Mouse (Mus musculus) right cerebral cortex, adult 18-20 months (tissue): Measurements from ENCODE around the gene Akap7.
"Not testable (repeated sequence)": the region's sequence is repeated elsewhere in the genome, so short reads cannot be mapped to it uniquely, and the experiment has no call there.

Source experiments
- DNase-seq: peaks from one replicate; pipeline ENCODE4 v3.0.0; 2022; ENCODE audit warnings: mixed read lengths

Gene Akap7

DNA sequence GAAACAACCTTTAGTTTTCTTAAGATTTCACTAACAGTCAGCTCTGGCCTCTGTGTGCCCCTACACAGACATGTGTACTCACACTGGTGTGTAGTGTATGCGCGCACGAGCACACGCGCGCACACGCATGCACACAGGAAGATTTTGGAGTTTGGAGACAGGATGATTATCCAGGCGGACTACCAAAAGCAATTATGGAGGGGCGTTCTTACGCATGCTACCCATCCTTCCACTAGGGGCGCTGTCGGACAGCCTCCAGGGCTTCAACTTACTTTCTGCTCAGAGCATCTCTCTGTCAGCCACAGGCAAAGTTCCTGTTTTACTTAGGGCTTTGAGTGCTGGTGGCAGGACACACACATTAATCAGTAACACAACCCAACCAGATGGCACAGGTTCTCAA lies 57.6 kb downstream of the Akap7 start:
- peak; percentile 43 for DNase-seq

DNA sequence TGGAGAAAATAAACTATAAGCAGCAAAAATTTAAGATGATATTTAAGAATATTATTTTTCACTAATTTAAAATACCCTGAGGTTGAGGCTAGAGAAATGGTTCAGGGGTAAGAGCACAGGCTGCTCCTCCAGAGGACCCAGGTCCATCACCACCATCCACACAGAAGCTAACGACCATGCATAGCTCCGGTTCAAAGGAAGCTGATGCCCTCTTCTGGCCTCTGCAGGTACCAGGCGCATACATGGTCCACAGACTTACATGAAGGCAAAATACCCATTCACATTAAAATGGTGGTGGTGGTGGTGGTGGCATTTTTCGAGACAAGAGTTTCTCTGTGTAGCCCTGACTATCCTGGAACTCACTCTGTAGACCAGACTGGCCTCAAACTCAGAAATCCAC lies 61.5 kb downstream of the Akap7 start:
- no peak for DNase-seq

DNA sequence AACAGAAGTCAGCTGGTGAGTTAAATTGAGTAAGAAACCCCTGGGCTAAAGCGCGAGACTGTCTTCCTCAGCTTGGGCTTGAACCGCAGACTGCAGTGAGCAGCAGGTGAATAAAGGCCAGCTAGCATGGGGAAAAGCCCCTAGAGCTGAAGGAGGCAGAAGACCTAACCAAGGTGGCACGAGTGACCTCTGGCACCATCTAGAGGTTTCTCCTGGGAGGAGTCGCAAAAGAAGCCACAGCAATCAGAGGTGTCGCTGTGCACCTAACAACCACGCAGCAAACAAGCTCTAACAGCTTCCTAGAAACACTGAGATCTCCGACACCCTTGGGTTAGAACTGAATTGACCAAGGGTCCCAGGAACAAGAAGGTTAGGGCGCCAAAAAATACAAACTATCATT lies 68.5 kb downstream of the Akap7 start:
- peak; percentile 35 for DNase-seq

DNA sequence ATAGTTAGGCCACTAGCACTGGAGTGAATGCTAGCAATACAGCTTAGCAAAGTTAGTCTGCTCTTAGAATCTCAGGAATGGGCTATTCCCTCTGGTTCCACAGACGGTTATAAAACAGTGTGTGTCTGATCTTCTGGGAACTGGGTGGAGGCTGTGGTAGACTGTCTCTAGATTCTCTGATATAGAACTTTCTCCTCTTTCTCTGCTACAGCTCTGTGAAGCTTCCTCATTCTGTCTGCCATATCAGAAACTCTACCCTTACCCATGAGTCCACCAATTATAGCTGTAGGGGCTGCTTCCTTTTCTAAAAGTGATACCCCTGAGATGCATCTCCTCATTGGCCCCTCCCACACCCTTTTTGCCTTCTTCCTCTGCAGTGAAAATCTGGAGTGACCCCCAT lies 73.6 kb downstream of the Akap7 start:
- DNase-seq: no peak

DNA sequence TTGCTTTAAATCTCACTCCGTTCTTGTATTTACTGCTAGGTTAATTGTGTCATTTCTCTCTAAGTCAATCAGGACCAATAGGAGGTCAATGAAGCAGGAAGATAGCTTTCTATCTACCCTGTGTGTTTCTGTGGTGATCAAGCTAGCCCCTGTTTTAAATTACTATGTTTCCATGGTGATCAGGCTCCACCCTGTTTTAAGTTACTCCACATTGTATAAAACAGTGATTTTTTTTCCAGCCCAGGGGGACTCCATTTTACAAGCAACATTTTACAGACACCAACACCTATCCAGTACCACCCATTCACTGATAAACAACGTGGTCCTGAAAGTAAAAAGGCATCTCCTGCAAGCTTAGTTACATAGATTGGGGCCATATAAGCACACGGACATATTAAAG lies 75.0 kb downstream of the Akap7 start:
- DNase-seq: no peak

DNA sequence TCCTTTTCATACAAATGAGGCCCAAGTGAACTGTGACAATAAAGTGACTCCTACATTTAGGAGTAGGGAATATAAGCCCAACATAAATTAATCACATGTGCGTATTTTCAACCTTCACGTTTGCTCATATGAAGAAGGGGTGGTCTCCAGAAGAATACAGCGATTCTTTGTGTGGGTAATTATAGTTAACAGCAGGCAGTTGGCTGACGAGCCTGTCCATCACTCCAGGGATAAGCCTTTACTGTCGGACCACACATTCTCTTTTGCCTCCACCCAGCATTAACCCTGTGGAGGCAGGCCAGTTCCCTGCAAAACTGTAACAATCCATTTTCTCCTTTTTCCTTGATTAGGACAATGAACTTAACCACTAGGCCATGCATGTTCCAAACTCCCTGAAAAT lies 76.3 kb downstream of the Akap7 start:
- DNase-seq: no peak

DNA sequence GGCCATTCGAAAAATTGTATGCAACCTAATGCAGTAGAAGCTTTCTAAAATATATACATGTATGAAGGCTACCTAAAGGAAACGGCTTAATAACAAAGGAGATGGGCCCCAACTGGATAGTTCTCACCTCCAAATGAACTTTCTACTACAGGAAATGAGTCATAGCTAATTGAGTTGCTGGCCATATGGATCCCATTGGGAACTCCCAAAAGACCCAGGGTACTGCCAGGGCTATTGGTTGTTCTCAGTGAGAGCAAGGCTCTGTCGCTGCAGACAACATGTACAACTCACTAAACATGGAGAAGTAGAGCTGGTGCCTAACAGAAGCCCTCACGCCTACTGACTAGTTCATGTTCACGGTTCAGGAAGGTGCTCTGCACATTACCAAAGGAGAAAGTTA lies 83.3 kb downstream of the Akap7 start:
- DNase-seq: no peak

DNA sequence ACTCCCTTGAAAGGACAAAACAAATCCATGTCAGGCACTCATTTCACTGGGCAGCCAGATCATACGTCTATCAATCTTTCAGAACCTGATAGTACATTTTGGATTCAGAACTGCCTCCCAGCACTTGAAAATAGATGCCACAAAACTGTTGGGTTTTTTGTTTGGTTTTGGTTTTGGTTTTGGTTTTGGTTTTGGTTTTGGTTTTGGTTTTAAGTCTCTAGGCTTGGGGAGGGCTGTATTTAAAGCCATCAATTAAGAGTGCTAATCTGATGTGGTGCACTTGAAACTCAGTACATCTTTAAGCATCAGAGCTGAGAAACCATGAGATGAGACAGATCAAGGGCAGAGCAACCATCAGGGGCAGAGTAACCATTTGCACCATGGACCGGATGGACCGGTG lies 86.9 kb downstream of the Akap7 start:
- no peak for DNase-seq

DNA sequence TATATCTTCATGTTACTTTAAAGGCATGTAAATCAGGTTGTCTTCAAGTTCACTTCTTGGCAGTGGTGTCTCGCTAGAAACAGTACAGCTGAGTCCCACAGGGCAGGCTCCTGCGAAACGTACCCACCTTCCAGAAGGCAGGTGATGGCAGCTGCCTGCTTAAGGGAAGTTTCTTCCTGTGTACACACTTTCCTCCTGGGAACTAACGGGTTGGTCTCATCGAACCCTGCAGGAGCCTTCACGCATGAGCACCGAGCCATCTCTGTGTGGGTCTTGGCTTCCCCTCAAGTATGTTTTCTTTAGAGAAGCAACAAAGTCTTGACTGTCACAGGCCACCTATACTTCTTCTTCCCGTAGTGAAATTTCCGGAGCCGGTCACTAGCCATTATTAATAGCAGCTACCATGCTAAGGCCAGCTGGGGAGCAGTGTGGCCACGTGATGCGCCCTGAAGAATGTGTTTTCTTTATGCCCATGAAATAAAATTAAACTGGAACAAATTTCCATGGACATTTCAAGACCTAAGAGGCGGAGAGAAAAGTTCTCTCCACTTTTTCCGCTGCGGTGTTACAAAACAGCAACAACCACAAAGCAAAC lies 87.7 kb downstream of the Akap7 start:
- DNase-seq: no peak

DNA sequence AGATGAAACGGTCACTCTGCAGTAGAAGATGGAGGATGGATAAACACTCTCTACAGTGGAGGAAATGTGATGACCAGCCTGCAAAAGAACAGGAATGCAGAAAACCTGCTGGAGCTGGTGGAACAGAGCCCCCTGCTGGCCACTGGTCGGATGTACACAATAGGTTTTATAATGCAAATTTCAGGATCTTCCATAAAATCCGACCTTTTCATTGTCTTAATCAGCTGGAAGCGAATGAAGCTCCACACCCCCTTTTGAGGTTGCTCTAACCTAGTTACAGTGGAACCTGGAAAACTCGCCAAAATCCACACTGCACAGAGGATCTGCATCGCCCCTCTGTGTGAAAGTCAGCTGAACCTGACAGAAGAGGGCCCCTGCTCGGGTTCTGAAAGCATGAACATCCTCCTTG lies 88.4 kb downstream of the Akap7 start:
- peak; percentile 76 for DNase-seq

DNA sequence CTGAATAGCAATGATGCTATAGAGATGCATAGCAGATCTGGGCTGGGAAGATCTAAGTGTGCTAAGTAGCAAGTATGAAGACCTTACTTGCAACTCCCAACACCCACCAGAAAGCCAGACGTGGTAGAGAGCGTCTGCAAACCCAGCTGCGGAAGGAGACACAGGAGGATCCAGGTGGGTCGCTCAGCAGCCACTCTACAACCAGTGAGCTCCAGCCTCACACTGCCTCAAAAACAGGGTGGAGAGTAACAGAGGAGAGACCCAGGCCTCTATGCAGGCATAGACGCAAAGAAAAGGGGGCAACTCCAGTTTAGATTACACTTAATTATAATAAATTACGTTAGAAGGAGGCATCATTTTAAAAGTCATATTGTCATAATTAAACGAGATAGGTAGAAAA lies 88.9 kb downstream of the Akap7 start:
- no peak for DNase-seq

DNA sequence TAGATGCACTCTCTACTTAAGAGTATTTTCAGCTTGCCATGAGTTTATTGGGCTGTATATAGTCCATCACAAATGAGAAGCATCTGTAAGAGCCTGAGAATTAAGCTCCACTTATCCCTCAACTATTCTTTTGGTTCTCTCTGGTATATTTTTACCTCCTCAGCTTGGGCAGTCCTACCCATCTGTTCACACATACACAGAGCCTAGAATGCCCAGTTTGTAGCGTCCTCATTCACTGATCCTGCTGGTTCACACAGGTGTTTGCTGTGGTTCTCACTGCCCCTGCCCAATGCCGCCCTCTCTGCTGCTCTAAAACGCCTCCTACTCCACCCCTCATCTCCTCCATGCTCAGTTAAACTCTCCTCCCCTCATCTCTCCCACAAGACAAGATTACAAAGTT lies 91.7 kb downstream of the Akap7 start:
- DNase-seq: no peak

DNA sequence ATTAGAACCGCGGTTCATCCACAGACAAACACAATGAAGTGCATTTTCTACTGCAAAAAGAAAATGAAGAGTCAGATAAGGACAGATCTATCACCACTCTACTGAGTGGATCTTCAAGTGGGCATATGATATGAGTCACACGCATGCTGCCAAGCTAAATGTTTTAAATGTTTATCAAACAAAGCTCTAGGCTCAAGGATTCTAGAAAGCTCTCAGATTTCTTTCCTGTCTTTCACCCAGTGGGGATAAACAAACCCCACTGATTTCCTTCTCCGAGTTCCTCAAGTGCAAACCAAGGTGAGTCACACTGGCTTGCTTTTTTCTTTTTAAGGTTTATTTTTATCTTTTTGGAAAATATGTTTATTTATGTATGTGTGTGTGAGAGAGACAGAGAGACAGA lies 94.0 kb downstream of the Akap7 start:
- DNase-seq: no peak

DNA sequence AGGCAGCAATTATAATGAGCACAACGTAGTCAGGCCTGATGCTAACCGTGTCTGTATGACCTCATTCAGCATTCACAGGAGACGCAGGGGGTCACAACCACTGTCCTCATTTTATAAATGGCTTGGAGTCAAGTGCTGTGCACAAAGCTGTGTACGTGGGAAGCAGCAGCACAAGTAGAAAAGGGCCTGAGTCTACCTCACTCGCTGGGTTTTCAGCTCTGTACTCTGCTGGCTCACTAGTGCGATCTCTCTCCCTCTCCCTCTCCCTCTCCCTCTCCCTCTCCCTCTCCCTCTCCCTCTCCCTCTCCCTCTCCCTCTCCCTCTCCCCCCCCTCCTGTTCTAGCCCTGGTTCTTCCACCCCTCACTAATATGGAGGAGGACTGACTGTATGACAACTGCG lies 99.1 kb downstream of the Akap7 start:
- DNase-seq: no peak

DNA sequence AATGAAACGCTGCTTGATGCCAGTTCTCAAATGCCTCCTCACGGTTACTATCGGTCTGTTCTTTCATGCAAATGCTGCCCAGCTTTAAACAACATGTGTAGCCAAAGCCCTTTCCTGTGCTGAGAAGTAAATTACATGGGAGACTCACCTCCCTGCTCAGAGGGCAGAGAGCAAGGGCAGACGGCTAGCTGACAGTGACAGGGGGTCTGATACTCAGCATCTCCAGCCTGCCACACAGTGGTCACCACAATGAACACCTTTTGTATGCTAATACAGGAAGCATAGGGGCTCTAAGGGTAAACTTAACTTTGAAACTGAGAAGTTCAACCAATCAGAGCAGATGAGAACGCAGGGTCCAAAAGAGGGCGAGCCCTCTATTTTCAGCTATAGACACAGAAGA lies 99.8 kb downstream of the Akap7 start:
- DNase-seq: no peak

DNA sequence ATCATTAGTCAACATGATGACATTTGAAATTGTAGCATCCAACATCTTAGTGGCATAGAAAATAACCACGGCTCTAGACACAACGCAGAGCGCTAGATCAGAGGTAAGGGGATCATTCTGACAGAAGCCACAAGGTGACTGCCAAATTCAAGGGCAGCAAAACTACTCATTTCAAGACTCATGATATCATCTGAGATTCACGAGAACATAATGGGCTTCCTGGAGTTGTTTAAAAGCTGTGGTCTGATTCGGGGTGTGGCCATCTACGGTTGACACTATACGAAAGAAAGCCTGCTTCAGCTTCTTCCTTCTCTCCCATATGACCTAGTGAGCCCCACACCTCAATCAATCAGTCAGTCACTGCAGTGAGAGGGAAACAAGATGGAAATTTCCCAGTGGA lies 107.0 kb downstream of the Akap7 start:
- no peak for DNase-seq

DNA sequence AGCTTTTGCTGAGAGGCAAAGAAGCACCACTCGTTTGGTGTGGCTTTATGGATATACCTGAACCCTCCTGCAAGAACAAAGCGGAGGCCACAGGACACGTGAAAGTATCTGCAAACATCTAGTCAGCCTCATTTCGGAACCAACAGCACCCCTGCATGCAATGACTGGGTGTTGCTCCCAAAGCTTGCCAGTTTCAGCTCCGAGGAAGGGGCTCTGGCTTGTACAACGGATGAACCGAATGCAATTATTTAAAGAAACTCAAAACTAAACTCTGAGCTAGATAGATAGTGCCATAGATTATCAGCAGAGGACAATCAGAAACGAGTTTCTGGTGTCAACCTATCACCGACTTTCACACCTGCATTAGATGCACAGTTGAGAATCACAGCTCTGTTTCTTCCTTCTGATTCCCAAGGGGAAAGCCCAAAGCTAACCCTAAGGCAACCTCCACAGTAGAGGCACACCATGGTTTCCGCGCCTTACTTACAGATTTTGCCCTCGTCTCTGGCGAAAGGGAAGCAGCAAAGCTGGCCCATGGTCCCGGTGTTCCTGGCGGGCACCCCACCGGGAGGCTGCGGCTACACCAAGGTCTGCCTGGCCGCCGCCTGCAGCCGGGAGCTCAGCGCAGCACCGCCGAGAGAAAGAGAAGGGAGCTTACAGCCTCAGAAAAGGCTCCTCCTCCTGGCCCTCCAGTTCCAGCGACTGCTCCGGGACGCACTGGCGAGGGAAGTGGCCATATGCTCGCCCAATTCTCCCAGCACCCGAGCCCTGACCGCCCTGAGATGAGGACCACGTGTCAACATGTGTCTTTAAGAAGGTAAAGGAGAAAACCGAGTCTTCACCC lies 107.9 kb downstream of the Akap7 start:
- peak; percentile 73 for DNase-seq

DNA sequence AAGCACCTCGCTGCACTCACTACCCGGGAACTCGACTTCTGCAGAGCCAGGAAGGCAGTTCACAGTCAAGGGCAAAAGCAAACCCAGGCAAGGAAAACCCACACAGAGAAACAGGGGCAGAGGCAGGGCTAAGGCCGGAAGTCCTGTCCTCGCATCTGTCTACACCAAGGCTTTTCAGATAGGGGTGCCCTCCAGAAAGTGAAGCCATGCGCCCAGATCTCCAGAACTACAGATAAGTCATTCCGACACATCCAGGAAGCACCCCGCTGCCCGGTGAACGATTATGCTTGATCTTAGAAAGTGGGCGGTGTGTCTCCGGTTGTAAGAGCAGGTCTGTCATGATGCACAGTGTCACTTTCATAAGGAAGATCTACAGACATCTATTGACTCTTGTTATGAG lies 109.1 kb downstream of the Akap7 start:
- DNase-seq: no peak

DNA sequence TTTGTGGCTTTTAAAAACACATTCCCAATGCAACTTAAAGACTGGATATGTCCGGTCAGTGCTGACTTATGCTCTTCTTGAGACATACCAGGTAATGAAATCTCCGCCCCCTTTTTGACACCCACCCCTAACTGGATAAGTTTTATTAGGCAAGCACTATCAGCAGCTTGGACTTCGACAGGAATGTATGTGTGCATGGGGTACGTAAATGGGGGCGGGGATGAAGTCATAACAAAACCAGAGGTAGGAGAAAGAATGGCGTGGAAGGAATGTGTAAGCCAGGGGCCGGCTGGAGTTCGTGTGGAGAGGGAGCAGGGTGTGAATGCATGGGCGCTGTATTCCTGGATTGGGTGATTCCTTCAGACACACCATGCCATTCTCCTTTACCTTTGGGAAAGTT lies 109.6 kb downstream of the Akap7 start:
- no peak for DNase-seq

DNA sequence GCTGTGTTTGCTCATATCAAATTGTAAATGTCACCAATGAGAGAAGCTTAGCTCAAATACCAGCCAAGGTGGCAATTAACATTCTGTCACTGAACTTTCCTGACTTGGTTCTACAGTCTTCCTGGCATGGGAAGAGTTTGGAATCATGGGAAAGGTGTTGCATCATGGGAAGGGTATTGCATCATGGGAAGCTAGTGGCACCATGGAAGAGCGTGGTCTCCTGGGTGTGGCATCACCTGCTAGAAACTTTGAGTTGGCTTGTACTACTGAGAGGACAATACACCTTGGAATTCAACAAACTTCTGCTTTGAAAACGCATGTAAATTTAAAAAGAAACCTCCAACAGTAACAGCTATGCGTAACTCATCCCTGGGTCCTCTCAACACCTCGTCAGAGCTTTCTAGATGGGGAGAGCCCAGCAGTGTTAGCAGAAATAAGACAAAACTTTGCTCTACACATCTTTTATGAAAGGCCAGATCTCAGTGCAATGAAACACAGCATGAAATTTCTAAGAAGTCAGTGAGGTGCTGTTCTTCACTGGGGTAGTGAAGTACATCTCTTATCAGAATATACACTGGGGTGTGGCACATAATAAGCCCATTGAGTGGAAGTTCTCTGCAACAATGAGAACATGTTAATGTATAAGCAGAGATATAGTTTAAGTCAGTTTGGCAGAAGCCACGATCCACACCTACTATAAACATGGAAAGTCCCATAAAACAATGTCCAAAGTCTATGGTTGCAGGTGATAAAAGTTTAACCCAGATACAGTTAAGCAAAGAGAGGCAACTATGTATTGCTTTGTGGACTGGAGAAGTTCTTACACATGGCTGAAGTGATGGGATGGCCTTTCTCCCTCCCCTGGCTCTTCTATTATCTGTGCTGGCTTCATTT lies 115.2 kb downstream of the Akap7 start:
- no peak for DNase-seq

DNA sequence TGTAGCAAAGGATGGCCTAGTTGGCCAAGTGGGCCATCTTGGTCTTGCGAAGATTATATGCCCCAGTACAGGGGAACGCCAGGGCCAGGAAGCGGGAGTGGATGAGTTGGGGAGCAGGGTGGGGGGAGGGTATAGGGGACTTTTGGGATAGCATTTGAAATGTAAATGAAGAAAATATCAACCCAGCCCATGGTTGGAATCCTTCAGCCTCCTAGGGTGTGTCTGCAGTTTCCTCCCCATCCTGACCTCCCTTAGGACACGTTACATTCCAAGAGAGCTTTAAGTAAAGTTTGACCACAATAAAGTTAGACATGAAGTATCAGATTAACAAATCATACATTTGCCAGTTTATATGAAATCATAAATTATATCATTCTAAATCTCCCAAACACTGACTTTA lies 116.5 kb downstream of the Akap7 start:
- no peak for DNase-seq

DNA sequence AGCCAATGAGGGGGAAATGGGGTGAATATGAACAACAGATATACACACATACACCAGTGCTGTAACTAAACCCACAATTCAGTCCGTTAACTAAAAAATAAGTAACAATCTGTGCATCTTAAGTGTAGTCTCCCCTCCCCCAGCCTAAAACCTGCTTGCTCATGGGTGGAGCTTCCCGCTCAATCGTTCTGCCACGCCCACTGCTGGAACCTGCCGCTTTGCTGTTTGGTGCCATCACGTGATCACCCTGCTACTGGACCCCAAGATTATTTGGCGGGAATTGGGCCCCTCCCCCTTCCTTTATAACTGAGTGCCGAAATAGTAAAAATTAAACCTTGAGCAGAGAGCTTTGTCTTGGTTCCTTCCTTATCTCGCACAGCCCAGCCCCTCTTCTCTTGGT lies 121.4 kb downstream of the Akap7 start:
- DNase-seq: not testable (repeated sequence)

DNA sequence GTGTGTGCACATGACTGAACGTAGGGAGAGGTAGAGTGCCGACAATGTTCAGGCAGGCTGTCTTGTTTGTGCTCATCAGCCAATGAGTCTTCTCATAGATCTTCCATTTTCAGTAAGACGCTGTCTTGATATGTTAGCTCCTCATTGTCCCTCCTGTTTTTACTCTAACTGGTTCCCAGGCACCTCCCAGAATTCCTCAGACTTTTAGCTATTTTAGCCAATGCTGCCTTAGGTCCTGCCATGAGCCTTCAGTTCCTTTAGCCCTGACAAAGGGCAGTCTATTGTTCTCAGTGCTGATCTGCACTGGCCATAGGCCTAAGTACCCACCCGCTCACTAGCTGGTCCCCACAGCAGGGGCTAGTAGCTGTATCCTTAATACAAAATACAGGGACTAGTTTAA lies 122.0 kb downstream of the Akap7 start:
- no peak for DNase-seq
